Mouse (Mus musculus) thymus, postnatal 25 days (tissue): ENCODE measurements around the gene Nqo1.

Source experiments
- DNase-seq: peaks from one replicate; pipeline ENCODE4 v3.0.0; 2022

Nqo1 gene

GRCm38 (mm10) chr8:107404057-107404456 is 1.1 kb upstream of the Nqo1 start:
- no peak for DNase-seq

DNA sequence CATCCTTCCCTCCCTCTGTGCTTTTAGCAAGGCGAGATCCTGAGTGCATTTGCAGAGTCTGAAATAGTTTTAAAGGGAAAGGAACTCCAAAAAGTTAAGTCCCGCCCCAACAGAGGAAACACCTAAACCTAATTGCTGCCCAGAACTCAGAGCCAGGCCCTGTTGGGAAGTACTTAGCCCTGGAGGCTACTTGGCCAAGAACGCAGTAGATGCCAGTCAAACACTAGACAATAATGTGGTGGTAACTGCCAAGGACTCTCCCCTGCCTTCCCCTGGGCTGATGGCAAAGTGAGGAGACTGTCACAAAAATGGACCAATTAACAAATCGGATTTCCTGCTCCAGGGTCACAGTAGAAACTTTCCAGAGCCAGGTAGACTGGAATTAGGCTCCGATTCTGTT is 1.1 kb downstream of the Nqo1 start:
- no peak for DNase-seq

DNA sequence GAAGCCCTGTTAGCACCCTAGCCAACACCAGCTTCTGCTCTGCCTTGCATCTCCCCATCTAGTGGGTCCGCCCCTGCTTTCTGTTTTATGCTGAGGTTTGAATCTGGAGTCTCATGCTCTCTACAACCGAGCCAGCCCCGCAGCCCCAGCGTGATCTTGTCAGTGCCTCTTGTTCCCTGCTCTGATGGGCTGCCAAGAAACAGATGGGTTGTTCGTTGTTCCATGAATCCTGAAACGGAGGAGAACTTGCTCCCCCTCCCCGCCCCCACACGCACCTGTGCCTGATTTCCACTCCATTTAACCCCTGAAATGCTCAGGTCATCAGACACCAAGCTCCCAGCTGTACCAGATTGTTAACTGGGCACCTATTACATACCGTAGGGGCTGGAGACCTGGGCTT is 3.5 kb downstream of the Nqo1 start:
- DNase-seq, result no peak

GRCm38 (mm10) chr8:107397665-107398064 is 5.3 kb downstream of the Nqo1 start:
- DNase-seq, result no peak

GRCm38 (mm10) chr8:107396106-107396670 is 6.8 kb downstream of the Nqo1 start:
- no peak for DNase-seq

DNA sequence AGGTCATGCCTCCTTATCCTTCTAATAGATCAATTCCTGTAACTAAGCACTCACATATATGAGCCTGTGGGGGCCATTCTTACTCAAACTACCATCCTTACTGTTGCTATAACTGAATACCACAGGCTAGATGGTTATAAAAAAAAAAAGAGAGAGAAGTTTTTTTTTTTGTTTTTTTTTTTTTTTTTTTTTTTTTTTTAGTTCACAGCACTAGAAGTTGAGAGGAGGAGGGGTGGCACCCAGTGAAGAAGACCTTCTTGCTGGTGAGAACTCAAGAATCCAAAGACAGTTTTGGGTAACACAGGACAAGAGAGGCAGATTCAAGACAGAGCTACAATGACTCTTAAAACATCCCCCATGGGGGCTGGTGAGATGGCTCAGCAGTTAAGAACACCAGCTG is 7.6 kb downstream of the Nqo1 start:
- DNase-seq, result no peak

- no peak for DNase-seq
Observed at GRCm38 (mm10) chr8:107391136-107391516, 11.9 kb downstream of the Nqo1 start.

DNA sequence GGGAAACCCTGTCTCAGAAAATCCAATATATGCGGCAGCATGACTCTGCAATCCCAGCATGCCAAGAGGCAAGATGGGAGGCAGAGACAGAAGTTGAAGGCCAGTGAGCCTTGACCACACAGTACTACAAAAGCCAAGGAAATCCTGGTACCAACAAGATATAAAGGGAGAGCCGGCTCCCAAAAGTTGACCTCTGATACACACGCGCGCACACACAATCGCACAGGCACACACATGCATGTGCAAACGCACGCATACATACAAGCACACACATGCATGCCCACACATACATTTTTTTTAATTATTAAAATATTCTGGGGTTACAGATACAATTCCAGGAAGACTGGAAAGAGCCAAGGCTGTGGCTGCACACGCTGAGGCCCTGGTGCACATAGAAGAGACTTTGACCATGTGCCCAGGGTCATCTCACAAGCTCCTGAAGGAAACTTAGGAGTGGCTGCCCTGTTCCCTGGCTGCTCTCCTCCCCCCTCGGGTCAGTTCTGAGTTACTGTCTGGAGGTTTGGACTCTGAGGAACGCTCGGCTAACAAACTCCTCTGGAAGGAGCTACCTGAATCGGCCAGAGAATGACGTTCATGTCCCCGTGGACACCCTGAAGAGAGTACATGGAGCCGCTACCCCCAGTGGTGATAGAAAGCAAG is 12.4 kb downstream of the Nqo1 start:
- DNase-seq, result no peak

GRCm38 (mm10) chr8:107389557-107389956 is 13.4 kb downstream of the Nqo1 start:
- no peak for DNase-seq

DNA sequence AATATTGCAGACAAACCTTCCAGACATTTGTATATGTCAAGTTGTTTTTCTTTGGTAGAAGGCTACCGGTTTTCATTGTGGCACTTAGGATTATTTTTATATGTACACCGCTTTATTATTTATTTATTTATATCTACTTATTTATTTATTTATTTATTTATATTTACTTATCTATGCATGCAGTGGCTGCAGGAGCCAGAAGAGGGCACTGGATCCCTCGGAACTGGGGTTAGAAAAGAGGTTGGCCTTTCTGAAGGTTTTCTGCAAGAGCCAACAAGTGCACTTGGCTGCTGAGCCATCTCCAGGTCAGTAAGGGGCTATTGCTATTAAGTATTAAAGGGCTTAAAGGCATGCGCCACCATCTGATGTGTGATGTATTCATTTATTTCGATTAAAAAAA is 15.1 kb downstream of the Nqo1 start:
- peak; percentile 12 for DNase-seq

- DNase-seq, result no peak
Observed at GRCm38 (mm10) chr8:107386642-107387041, 16.4 kb downstream of the Nqo1 start.

- no peak for DNase-seq
Observed at GRCm38 (mm10) chr8:107386171-107386570, 16.8 kb downstream of the Nqo1 start.

GRCm38 (mm10) chr8:107385063-107385462 is 17.9 kb downstream of the Nqo1 start:
- DNase-seq, result no peak

DNA sequence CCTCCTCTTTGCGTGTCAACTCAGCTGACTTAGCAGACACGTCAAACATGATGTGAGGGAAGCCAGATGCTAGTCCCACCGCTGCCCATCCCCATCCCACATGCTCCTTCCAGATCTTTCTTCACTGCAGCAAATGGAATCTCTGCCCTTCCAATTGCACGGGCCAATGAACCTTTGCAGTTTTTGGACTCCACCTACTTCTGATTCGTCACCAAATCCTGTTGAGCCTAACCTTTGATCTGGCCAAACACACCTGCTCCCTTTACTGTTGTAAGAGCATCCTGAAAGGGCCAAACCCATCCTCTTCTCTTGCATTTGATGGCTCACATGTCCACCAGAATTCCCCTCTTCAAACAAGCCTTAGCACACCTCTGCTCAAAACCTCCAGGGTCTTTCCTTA is 18.4 kb downstream of the Nqo1 start:
- no peak for DNase-seq

DNA sequence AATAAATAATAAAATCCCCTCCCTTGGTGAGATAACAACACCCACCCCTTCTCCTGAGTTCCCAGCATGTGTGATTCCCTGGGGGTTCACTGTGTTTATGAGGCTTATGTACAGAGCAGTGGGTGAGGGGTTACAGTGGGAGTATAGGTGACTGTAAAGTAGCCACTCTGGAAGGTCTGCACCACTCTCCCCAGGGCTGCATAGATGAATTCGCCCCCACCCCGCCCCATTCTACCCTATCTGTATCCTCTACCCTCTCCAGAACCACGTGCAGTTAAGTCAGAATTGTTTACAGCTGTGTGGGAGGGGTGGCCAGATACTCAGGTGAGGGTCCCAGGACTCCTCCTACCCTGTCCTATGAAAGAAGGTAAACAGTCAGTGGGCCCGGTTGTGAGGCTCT is 20.1 kb downstream of the Nqo1 start:
- no peak for DNase-seq

- no peak for DNase-seq
Observed at GRCm38 (mm10) chr8:107381666-107382065, 21.3 kb downstream of the Nqo1 start.

DNA sequence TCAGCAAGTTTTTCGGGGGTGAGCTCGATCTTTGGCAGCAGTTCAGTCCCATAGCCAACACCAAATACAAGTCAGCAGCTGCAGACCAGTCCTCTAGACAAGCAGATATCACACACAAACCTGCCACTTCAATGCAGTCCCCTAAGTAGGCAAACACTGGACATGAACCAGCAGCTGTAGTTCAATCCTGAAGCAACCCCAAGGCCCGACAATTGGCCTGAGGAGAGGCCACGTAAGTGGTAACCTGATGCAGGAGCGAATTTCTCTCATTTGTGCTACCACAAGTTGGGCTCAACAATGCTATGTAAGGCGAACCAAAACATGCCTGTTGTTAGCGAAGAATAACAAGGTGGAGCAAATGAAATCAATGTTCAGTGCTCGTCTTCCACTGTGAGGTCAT is 22.3 kb downstream of the Nqo1 start:
- DNase-seq, result no peak

GRCm38 (mm10) chr8:107377346-107377745 is 25.7 kb downstream of the Nqo1 start:
- no peak for DNase-seq

GRCm38 (mm10) chr8:107370311-107370710 is 32.7 kb downstream of the Nqo1 start:
- no peak for DNase-seq
